17 mouse cellular contexts compared by ENCODE assay signal in genomic region chr2:102106728-102107127, GRCm38 (mm10).
DNase-seq lines count a peak whose midpoint lies in the region; ATAC-seq and TF ChIP-seq lines count a peak whose summit lies in the region.
"Had no signal": no experiment of that assay in that cellular context is flagged by ENCODE, and none has a peak within 500 bp of the region (broad histone marks: within the 10 kb centered on the region; RNA-seq: fewer than 3 reads in every experiment).

No protein-coding gene starts in this region.

- peaks cover 5% of the 10 kb centered on the region for H3K4me1 ChIP-seq in forebrain, embryonic 13.5 days
- no peaks in the 10 kb centered on the region for H3K4me1 ChIP-seq in forebrain, embryonic 11.5 days (replicated peaks; ENCODE audit: control insufficient read depth, insufficient read depth, low read length)
- H3K4me1 ChIP-seq in hindbrain, embryonic 16.5 days (ENCODE audit: control insufficient read depth, insufficient read depth, low read depth, low read length), result no peaks in the 10 kb centered on the region
- H3K4me1 ChIP-seq in hindbrain, postnatal 0 days (ENCODE audit: insufficient read depth, low read length), result no peaks in the 10 kb centered on the region
- 0 out of 2 replicates have a peak, but pooled peaks cover 5% of the 10 kb centered on the region for H3K4me1 ChIP-seq in midbrain, embryonic 13.5 days (replicated peaks)
- H3K4me1 ChIP-seq in midbrain, embryonic 11.5 days (ENCODE audit: control insufficient read depth, insufficient read depth, low read length), result no peaks in the 10 kb centered on the region
- H3K4me1 ChIP-seq: hindbrain, embryonic 12.5 days had no signal

- intact Hi-C loops in left cerebral cortex, adult 2 months (cut with DNase I), result loop anchor here (5.0 kb wide), 1 partner anchor 199 kb away; no protein-coding TSS in a partner anchor
- intact Hi-C loops in left cerebral cortex, postnatal 10 days (cut with DNase I), result loop anchor here (5.0 kb wide), 1 partner anchor 199 kb away; no protein-coding TSS in a partner anchor

- TF ChIP-seq CTCF in hindbrain, postnatal 0 days (IDR thresholded peaks at IDR 0.05; ENCODE audit: low read depth), result no peak
- no peak for TF ChIP-seq CTCF in left cerebral cortex, adult 2 months (IDR thresholded peaks at IDR 0.05)

- no peak overlapping the region for H3K9ac ChIP-seq in forebrain, embryonic 13.5 days
- no peak overlapping the region for H3K9ac ChIP-seq in forebrain, embryonic 11.5 days (ENCODE audit: low read length)
- H3K9ac ChIP-seq in hindbrain, embryonic 16.5 days (ENCODE audit: low read depth, low read length), result no peak overlapping the region
- H3K9ac ChIP-seq in hindbrain, postnatal 0 days (replicated peaks; ENCODE audit: low read length), result no peak overlapping the region
- H3K9ac ChIP-seq in midbrain, embryonic 13.5 days (replicated peaks), result no peak overlapping the region
- no peak overlapping the region for H3K9ac ChIP-seq in midbrain, embryonic 11.5 days (ENCODE audit: low read length)
- H3K9ac ChIP-seq: embryonic facial prominence, embryonic 15.5 days; hindbrain, embryonic 12.5 days had no signal

- H3K36me3 ChIP-seq in forebrain, embryonic 13.5 days (ENCODE audit: poor library complexity, severe bottlenecking), result peaks cover 17% of the 10 kb centered on the region; the same call in 1 of the 2 replicates
- H3K36me3 ChIP-seq in forebrain, embryonic 11.5 days (ENCODE audit: control insufficient read depth, insufficient read depth, low read length), result no peaks in the 10 kb centered on the region
- H3K36me3 ChIP-seq in hindbrain, embryonic 16.5 days (ENCODE audit: control insufficient read depth, insufficient read depth, low read length), result no peaks in the 10 kb centered on the region
- no peaks in the 10 kb centered on the region for H3K36me3 ChIP-seq in hindbrain, postnatal 0 days (ENCODE audit: insufficient read depth, low read length)
- H3K36me3 ChIP-seq in midbrain, embryonic 13.5 days, result peaks cover 10% of the 10 kb centered on the region
- H3K36me3 ChIP-seq in midbrain, embryonic 11.5 days (ENCODE audit: control insufficient read depth, insufficient read depth, low read length), result 0 out of 2 replicates have a peak, but pooled peaks cover 3% of the 10 kb centered on the region
- H3K36me3 ChIP-seq: heart, embryonic 10.5 days had no signal

- no peak overlapping the region for H3K4me3 ChIP-seq in forebrain, embryonic 13.5 days
- no peak overlapping the region for H3K4me3 ChIP-seq in forebrain, embryonic 11.5 days (ENCODE audit: low read depth, low read length)
- no peak overlapping the region for H3K4me3 ChIP-seq in hindbrain, embryonic 16.5 days (ENCODE audit: low read length)
- no peak overlapping the region for H3K4me3 ChIP-seq in hindbrain, postnatal 0 days (ENCODE audit: low read length)
- H3K4me3 ChIP-seq in left cerebral cortex, adult 2 months, result no peak overlapping the region
- H3K4me3 ChIP-seq in midbrain, embryonic 13.5 days (replicated peaks), result no peak overlapping the region
- no peak overlapping the region for H3K4me3 ChIP-seq in midbrain, embryonic 11.5 days (ENCODE audit: low read depth, low read length)
- H3K4me3 ChIP-seq: embryonic facial prominence, embryonic 15.5 days; erythroblast, embryonic 14.5 days; heart, embryonic 10.5 days; hindbrain, embryonic 12.5 days had no signal

- H3K4me2 ChIP-seq in forebrain, embryonic 13.5 days, result no peak overlapping the region
- H3K4me2 ChIP-seq in forebrain, embryonic 11.5 days (ENCODE audit: low read depth, low read length, severe bottlenecking), result no peak overlapping the region
- H3K4me2 ChIP-seq in hindbrain, embryonic 16.5 days (ENCODE audit: low read length), result no peak overlapping the region
- no peak overlapping the region for H3K4me2 ChIP-seq in hindbrain, postnatal 0 days (ENCODE audit: low read depth, low read length)
- H3K4me2 ChIP-seq in midbrain, embryonic 13.5 days (replicated peaks), result no peak overlapping the region
- no peak overlapping the region for H3K4me2 ChIP-seq in midbrain, embryonic 11.5 days
- H3K4me2 ChIP-seq: embryonic facial prominence, embryonic 15.5 days; hindbrain, embryonic 12.5 days had no signal

- no peaks in the 10 kb centered on the region for H3K9me3 ChIP-seq in forebrain, embryonic 13.5 days (replicated peaks)
- no peaks in the 10 kb centered on the region for H3K9me3 ChIP-seq in forebrain, embryonic 11.5 days (ENCODE audit: control insufficient read depth, low read length)
- H3K9me3 ChIP-seq in hindbrain, embryonic 16.5 days (ENCODE audit: control insufficient read depth, low read length), result no peaks in the 10 kb centered on the region
- H3K9me3 ChIP-seq in hindbrain, postnatal 0 days (ENCODE audit: low read length), result no peaks in the 10 kb centered on the region
- H3K9me3 ChIP-seq in midbrain, embryonic 13.5 days, result no peaks in the 10 kb centered on the region
- no peaks in the 10 kb centered on the region for H3K9me3 ChIP-seq in midbrain, embryonic 11.5 days (ENCODE audit: control insufficient read depth, low read length)
- H3K9me3 ChIP-seq: embryonic facial prominence, embryonic 15.5 days; heart, embryonic 10.5 days; hindbrain, embryonic 12.5 days had no signal

- ATAC-seq in forebrain, embryonic 13.5 days, result 0 out of 2 replicates have a peak, but pooled peaks have one; percentile 48
- ATAC-seq in forebrain, embryonic 11.5 days (replicated peaks; ENCODE audit: low FRiP score), result no peak
- 0 out of 2 replicates have a peak, but pooled peaks have one; percentile 31 for ATAC-seq in hindbrain, embryonic 16.5 days
- ATAC-seq in hindbrain, postnatal 0 days, result no peak
- ATAC-seq in midbrain, embryonic 13.5 days, result 0 out of 2 replicates have a peak, but pooled peaks have one; percentile 30
- ATAC-seq in midbrain, embryonic 11.5 days (ENCODE audit: low FRiP score), result no peak

- no peak overlapping the region for H3K27ac ChIP-seq in forebrain, embryonic 13.5 days
- H3K27ac ChIP-seq in forebrain, embryonic 11.5 days (ENCODE audit: low read depth, low read length), result no peak overlapping the region
- no peak overlapping the region for H3K27ac ChIP-seq in hindbrain, embryonic 16.5 days (ENCODE audit: low read depth, low read length)
- no peak overlapping the region for H3K27ac ChIP-seq in hindbrain, postnatal 0 days
- H3K27ac ChIP-seq in left cerebral cortex, adult 2 months, result peak overlapping the region; percentile 12; the same call in 1 of the 2 replicates
- H3K27ac ChIP-seq in midbrain, embryonic 13.5 days, result no peak overlapping the region
- H3K27ac ChIP-seq in midbrain, embryonic 11.5 days (ENCODE audit: low read depth, low read length), result no peak overlapping the region
- H3K27ac ChIP-seq: heart, embryonic 10.5 days; hindbrain, embryonic 12.5 days had no signal

- H3K27me3 ChIP-seq in forebrain, embryonic 13.5 days, result no peaks in the 10 kb centered on the region
- no peaks in the 10 kb centered on the region for H3K27me3 ChIP-seq in forebrain, embryonic 11.5 days (ENCODE audit: control insufficient read depth, insufficient read depth, low read length)
- H3K27me3 ChIP-seq in hindbrain, embryonic 16.5 days (replicated peaks; ENCODE audit: control insufficient read depth, insufficient read depth, low read length), result no peaks in the 10 kb centered on the region
- H3K27me3 ChIP-seq in hindbrain, postnatal 0 days (ENCODE audit: insufficient read depth, low read length), result no peaks in the 10 kb centered on the region
- H3K27me3 ChIP-seq in midbrain, embryonic 13.5 days, result no peaks in the 10 kb centered on the region
- H3K27me3 ChIP-seq in midbrain, embryonic 11.5 days (ENCODE audit: control insufficient read depth, insufficient read depth, low read length), result no peaks in the 10 kb centered on the region
- H3K27me3 ChIP-seq: embryonic facial prominence, embryonic 15.5 days; hindbrain, embryonic 12.5 days had no signal

- DNase-seq in forebrain, embryonic 11.5 days (ENCODE audit: low spot score), result no peak
- DNase-seq in hindbrain, postnatal 0 days (ENCODE audit: low spot score), result no peak
- no peak for DNase-seq in left cerebral cortex, adult 2 months (ENCODE audit: extremely low spot score in 1 of 2, low spot score in 2 of 2)
- no peak for DNase-seq in left cerebral cortex, postnatal 10 days (ENCODE audit: extremely low spot score in 1 of 2, low spot score in 2 of 2)
- DNase-seq in midbrain, embryonic 11.5 days (ENCODE audit: low spot score, missing footprints), result no peak
- DNase-seq: adrenal gland, postnatal 10 days; cerebellum, adult 11 months; cerebellum, adult 8-10 months; cerebellum, postnatal 14 days; heart, adult 18-20 months had no signal

- WGBS in forebrain, embryonic 13.5 days, result 95% methylated on average over 6 of the region's 6 CpGs
- WGBS in forebrain, embryonic 11.5 days, result 92% methylated on average over 6 of the region's 6 CpGs
- 93% methylated on average over 6 of the region's 6 CpGs for WGBS in hindbrain, embryonic 16.5 days
- 87% methylated on average over 6 of the region's 6 CpGs for WGBS in hindbrain, postnatal 0 days
- 95% methylated on average over 6 of the region's 6 CpGs for WGBS in midbrain, embryonic 13.5 days
- 93% methylated on average over 6 of the region's 6 CpGs for WGBS in midbrain, embryonic 11.5 days

Comparison
In these comparisons a context has a peak if more than half of its experiments do, and no peak if none do; other contexts are left out.
1. ATAC-seq: peak in forebrain, embryonic 13.5 days (single experiment), hindbrain, embryonic 16.5 days (single experiment) and midbrain, embryonic 13.5 days (single experiment); none in forebrain, embryonic 11.5 days (single experiment), hindbrain, postnatal 0 days (single experiment) and midbrain, embryonic 11.5 days (single experiment).